Mouse (Mus musculus) heart, embryonic 15.5 days (tissue): Measurements from ENCODE around the gene Dsp. TPM values are rescaled to one million over a fixed set of nuclear protein-coding genes. Genes with fewer than 3 reads are reported as not detected.
A peak's percentile ranks its signal among the peaks of the same experiment; 100 is the strongest.

ENCODE experiments used
- ATAC-seq: fragments of 200-750 bp; cut with Nextera tagmentation; replicated peaks from 2 replicates; pipeline ENCODE4 v1.8.0; 2017; ENCODE audit warnings: low read depth, moderate TSS enrichment; ENCODE audit not compliant: insufficient number of reproducible peaks, insufficient read depth, low FRiP score
- H3K27ac ChIP-seq: fragments of 300-500 bp; sonication (generic); 2 replicates; pipeline ENCODE4 v1.5.1; 2015; ENCODE audit warnings: mild to moderate bottlenecking, inconsistent platforms
- H3K27me3 ChIP-seq: fragments of 300-500 bp; sonication (generic); 2 replicates; pipeline ENCODE4 v1.6.1; 2015; ENCODE audit warnings: inconsistent platforms
- H3K36me3 ChIP-seq: fragments of 300-500 bp; sonication (generic); 2 replicates; pipeline ENCODE4 v1.6.1; 2015; ENCODE audit warnings: mild to moderate bottlenecking, inconsistent platforms
- H3K4me1 ChIP-seq: fragments of 300-500 bp; sonication (generic); replicated peaks from 2 replicates; pipeline ENCODE4 v1.6.1; 2015; ENCODE audit warnings: inconsistent platforms
- H3K4me2 ChIP-seq: fragments of 300-500 bp; sonication (generic); 2 replicates; pipeline ENCODE4 v1.6.1; 2015; ENCODE audit warnings: inconsistent platforms, mild to moderate bottlenecking, moderate library complexity
- H3K4me3 ChIP-seq: fragments of 300-500 bp; sonication (generic); 2 replicates; pipeline ENCODE4 v1.5.1; 2015; ENCODE audit warnings: mild to moderate bottlenecking, inconsistent platforms
- H3K9ac ChIP-seq: fragments of 300-500 bp; sonication (generic); 2 replicates; pipeline ENCODE4 v1.6.1; 2015; ENCODE audit warnings: mild to moderate bottlenecking, inconsistent platforms
- H3K9me3 ChIP-seq: fragments of 300-500 bp; sonication (generic); replicated peaks from 2 replicates; pipeline ENCODE4 v1.6.1; 2016; ENCODE audit warnings: inconsistent platforms
- WGBS: fragments of 180-500 bp; shearing (Covaris S2); methylation state at CpG from one replicate; pipeline ENCODE4 v1.1.7; 2015; ENCODE audit warnings: mixed read lengths; 5-methylcytosine and 5-hydroxymethylcytosine counted together
- polyA plus RNA-seq: library from polyadenylated mRNA; unstranded; fragments of >200 nt; fragmentation: Nextera tagmentation; extraction: Ambion mirVana; gene quantifications from 2 replicates; pipeline ENCODE4 v1.2.1, GENCODE M21; 2015

Dsp gene
- polyA plus RNA-seq, 1 experiment from 2014 or later = 35.2 TPM

- ATAC-seq = no peak
- H3K4me1 ChIP-seq = peaks cover 36% of the 10 kb centered on the region
- H3K9me3 ChIP-seq = no peaks in the 10 kb centered on the region
- peak overlapping the region; percentile 58 for H3K4me2 ChIP-seq
- H3K36me3 ChIP-seq = no peaks in the 10 kb centered on the region
- H3K9ac ChIP-seq = peak overlapping the region; percentile 25; the same call in 1 of the 2 replicates
- H3K27ac ChIP-seq = peak overlapping the region; percentile 37
- 9% methylated on average over 20 of the region's 20 CpGs for WGBS
- peak overlapping the region; percentile 34 for H3K4me3 ChIP-seq
- H3K27me3 ChIP-seq = no peaks in the 10 kb centered on the region
These were observed 6.0 kb upstream of the Dsp start for GRCm38 (mm10) chr13:38144962-38145713.

GRCm38 (mm10) chr13:38148348-38148747 lies 2.7 kb upstream of the Dsp start:
- Histone ChIP-seq H3K27ac (peak overlapping the region; percentile 93), H3K4me2 (peak overlapping the region; percentile 10; the same call in 1 of the 2 replicates), H3K4me1 (peaks cover 48% of the 10 kb centered on the region), H3K9ac (no peak overlapping the region), H3K4me3 (no peak overlapping the region), H3K9me3 (no peaks in the 10 kb centered on the region), H3K36me3 (no peaks in the 10 kb centered on the region), H3K27me3 (no peaks in the 10 kb centered on the region)
- 15% methylated on average over 3 of the region's 3 CpGs for WGBS
- ATAC-seq = peak; percentile 60

- no peaks in the 10 kb centered on the region for H3K27me3 ChIP-seq
- peak overlapping the region; percentile 79 for H3K9ac ChIP-seq
- peaks cover 50% of the 10 kb centered on the region for H3K4me1 ChIP-seq
- under 1% methylated on average over 42 of the region's 49 CpGs for WGBS
- ATAC-seq = 0 out of 2 replicates have a peak, but pooled peaks have one; percentile 1
- peak overlapping the region; percentile 68 for H3K4me3 ChIP-seq
- H3K9me3 ChIP-seq = no peaks in the 10 kb centered on the region
- peak overlapping the region; percentile 71 for H3K4me2 ChIP-seq
- peak overlapping the region; percentile 93 for H3K27ac ChIP-seq
- no peaks in the 10 kb centered on the region for H3K36me3 ChIP-seq
These were observed 756 bp downstream of the Dsp start for GRCm38 (mm10) chr13:38151671-38152428.

GRCm38 (mm10) chr13:38152429-38153035 lies 1.4 kb downstream of the Dsp start:
- Histone ChIP-seq H3K4me3 (peak overlapping the region; percentile 68), H3K27ac (peak overlapping the region; percentile 93), H3K36me3 (no peaks in the 10 kb centered on the region), H3K9ac (peak overlapping the region; percentile 79), H3K4me2 (peak overlapping the region; percentile 71), H3K4me1 (peaks cover 48% of the 10 kb centered on the region), H3K9me3 (no peaks in the 10 kb centered on the region), H3K27me3 (no peaks in the 10 kb centered on the region)
- ATAC-seq = peak; percentile 41
- WGBS = under 1% methylated on average over 31 of the region's 31 CpGs

GRCm38 (mm10) chr13:38155523-38155922 lies 4.4 kb downstream of the Dsp start:
- H3K36me3 ChIP-seq = no peaks in the 10 kb centered on the region
- no peaks in the 10 kb centered on the region for H3K27me3 ChIP-seq
- no peak overlapping the region for H3K4me3 ChIP-seq
- H3K9ac ChIP-seq = no peak overlapping the region
- H3K9me3 ChIP-seq = no peaks in the 10 kb centered on the region
- peaks cover 37% of the 10 kb centered on the region for H3K4me1 ChIP-seq
- WGBS = 13% methylated on average over 2 of the region's 2 CpGs
- ATAC-seq = no peak
- peak overlapping the region; percentile 1; the same call in 1 of the 2 replicates for H3K27ac ChIP-seq
- H3K4me2 ChIP-seq = peak overlapping the region; percentile 71

- H3K4me2 ChIP-seq = peak overlapping the region; percentile 0; the same call in 1 of the 2 replicates
- ATAC-seq = 0 out of 2 replicates have a peak, but pooled peaks have one; percentile 18
- peaks cover 37% of the 10 kb centered on the region for H3K4me1 ChIP-seq
- H3K9me3 ChIP-seq = no peaks in the 10 kb centered on the region
- H3K27me3 ChIP-seq = no peaks in the 10 kb centered on the region
- H3K9ac ChIP-seq = no peak overlapping the region
- peak overlapping the region; percentile 53 for H3K27ac ChIP-seq
- 31% methylated on average over 6 of the region's 6 CpGs for WGBS
- no peaks in the 10 kb centered on the region for H3K36me3 ChIP-seq
- H3K4me3 ChIP-seq = no peak overlapping the region
These were observed 6.5 kb downstream of the Dsp start for GRCm38 (mm10) chr13:38157635-38158034.

- Histone ChIP-seq H3K9me3 (no peaks in the 10 kb centered on the region), H3K27me3 (no peaks in the 10 kb centered on the region), H3K36me3 (peaks cover 3% of the 10 kb centered on the region; the same call in 1 of the 2 replicates), H3K4me1 (peaks cover 41% of the 10 kb centered on the region), H3K27ac (peak overlapping the region; percentile 94), H3K9ac (no peak overlapping the region), H3K4me3 (no peak overlapping the region), H3K4me2 (no peak overlapping the region)
- 70% methylated on average over 2 of the region's 2 CpGs for WGBS
- no peak for ATAC-seq
These were observed 10.9 kb downstream of the Dsp start for GRCm38 (mm10) chr13:38162002-38162401.

GRCm38 (mm10) chr13:38162668-38163067 lies 11.6 kb downstream of the Dsp start:
- Histone ChIP-seq H3K9ac (0 out of 2 replicates have a peak overlapping the region, but pooled peaks have one; percentile 40), H3K27ac (peak overlapping the region; percentile 94), H3K36me3 (peaks cover 9% of the 10 kb centered on the region; the same call in 1 of the 2 replicates), H3K27me3 (no peaks in the 10 kb centered on the region), H3K9me3 (no peaks in the 10 kb centered on the region), H3K4me1 (peaks cover 36% of the 10 kb centered on the region), H3K4me2 (no peak overlapping the region), H3K4me3 (no peak overlapping the region)
- WGBS = 11% methylated on average over 11 of the region's 11 CpGs
- ATAC-seq = peak; percentile 95

GRCm38 (mm10) chr13:38164932-38165331 lies 13.8 kb downstream of the Dsp start:
- no peak overlapping the region for H3K9ac ChIP-seq
- H3K27ac ChIP-seq = peak overlapping the region; percentile 68
- ATAC-seq = no peak
- peaks cover 29% of the 10 kb centered on the region for H3K4me1 ChIP-seq
- WGBS = 63% methylated on average over 11 of the region's 11 CpGs
- H3K9me3 ChIP-seq = no peaks in the 10 kb centered on the region
- peaks cover 23% of the 10 kb centered on the region; the same call in 1 of the 2 replicates for H3K36me3 ChIP-seq
- no peak overlapping the region for H3K4me2 ChIP-seq
- no peak overlapping the region for H3K4me3 ChIP-seq
- no peaks in the 10 kb centered on the region for H3K27me3 ChIP-seq

- no peak for ATAC-seq
- H3K9me3 ChIP-seq = no peaks in the 10 kb centered on the region
- no peaks in the 10 kb centered on the region for H3K27me3 ChIP-seq
- peaks cover 23% of the 10 kb centered on the region; the same call in 1 of the 2 replicates for H3K36me3 ChIP-seq
- H3K4me2 ChIP-seq = no peak overlapping the region
- H3K4me3 ChIP-seq = no peak overlapping the region
- WGBS = 88% methylated on average over 3 of the region's 3 CpGs
- peaks cover 38% of the 10 kb centered on the region for H3K4me1 ChIP-seq
- no peak overlapping the region for H3K9ac ChIP-seq
- H3K27ac ChIP-seq = no peak overlapping the region
These were observed 16.0 kb downstream of the Dsp start for GRCm38 (mm10) chr13:38167056-38167455.

- no peaks in the 10 kb centered on the region for H3K27me3 ChIP-seq
- peak overlapping the region; percentile 98 for H3K27ac ChIP-seq
- H3K4me1 ChIP-seq = peaks cover 15% of the 10 kb centered on the region
- 7% methylated on average over 4 of the region's 4 CpGs for WGBS
- peak overlapping the region; percentile 57 for H3K4me2 ChIP-seq
- H3K4me3 ChIP-seq = peak overlapping the region; percentile 16; the same call in 1 of the 2 replicates
- H3K9ac ChIP-seq = 0 out of 2 replicates have a peak overlapping the region, but pooled peaks have one; percentile 41
- ATAC-seq = peak; percentile 95
- peaks cover 50% of the 10 kb centered on the region for H3K36me3 ChIP-seq
- no peaks in the 10 kb centered on the region for H3K9me3 ChIP-seq
These were observed 19.6 kb downstream of the Dsp start for GRCm38 (mm10) chr13:38170707-38171144.
